Mouse (Mus musculus) liver, adult 2 months (tissue): ENCODE measurements around the gene Map9.
"Not testable (repeated sequence)": the region's sequence is repeated elsewhere in the genome, so short reads cannot be mapped to it uniquely, and the experiment has no call there.

Experiments
- CTCF ChIP-seq: fragments of 200-500 bp; IDR thresholded peaks from 2 replicates; pipeline ENCODE4 v1.5.1; 2011; ENCODE audit warnings: low read depth, low read length, control low read depth
- POLR2A ChIP-seq: fragments of 200-500 bp; IDR thresholded peaks from 2 replicates; pipeline ENCODE4 v1.6.1; 2011; ENCODE audit warnings: low read length, control low read depth; ENCODE audit not compliant: insufficient read depth; ENCODE audit errors: extremely low read depth

- TF ChIP-seq CTCF, POLR2A: not testable (repeated sequence)
These were observed 31.1 kb upstream of the Map9 start for GRCm38 (mm10) chr3:82326736-82327135.
